Mouse (Mus musculus) lung, embryonic 15.5 days (tissue): Measurements from ENCODE around the gene Pappa. TPM values are rescaled to one million over a fixed set of nuclear protein-coding genes. Genes with fewer than 3 reads are reported as not detected.

Source experiments
- ATAC-seq: fragments of 200-750 bp; cut with Nextera tagmentation; 2 replicates; pipeline ENCODE4 v1.8.0; 2017; ENCODE audit warnings: moderate number of reproducible peaks, borderline replicate concordance; ENCODE audit not compliant: low FRiP score, low TSS enrichment; ENCODE audit errors: extremely low read depth
- H3K27ac ChIP-seq: fragments of 300-500 bp; sonication (generic); 2 replicates; pipeline ENCODE4 v1.5.1; 2015; ENCODE audit warnings: moderate library complexity, mild to moderate bottlenecking, inconsistent platforms
- H3K27me3 ChIP-seq: fragments of 300-500 bp; sonication (generic); 2 replicates; pipeline ENCODE4 v1.6.1; 2015; ENCODE audit warnings: inconsistent platforms
- H3K36me3 ChIP-seq: fragments of 300-500 bp; sonication (generic); 2 replicates; pipeline ENCODE4 v1.6.1; 2015; ENCODE audit warnings: inconsistent platforms
- H3K4me1 ChIP-seq: fragments of 300-500 bp; sonication (generic); 2 replicates; pipeline ENCODE4 v1.6.1; 2015; ENCODE audit warnings: inconsistent platforms
- H3K4me2 ChIP-seq: fragments of 300-500 bp; sonication (generic); 2 replicates; pipeline ENCODE4 v1.6.1; 2015; ENCODE audit warnings: inconsistent platforms, mild to moderate bottlenecking, moderate library complexity
- H3K4me3 ChIP-seq: fragments of 300-500 bp; sonication (generic); 2 replicates; pipeline ENCODE4 v1.5.1; 2015; ENCODE audit warnings: mild to moderate bottlenecking, inconsistent platforms
- H3K9ac ChIP-seq: fragments of 300-500 bp; sonication (generic); 2 replicates; pipeline ENCODE4 v1.6.1; 2015; ENCODE audit warnings: inconsistent platforms
- H3K9me3 ChIP-seq: fragments of 300-500 bp; sonication (generic); 2 replicates; pipeline ENCODE4 v1.6.1; 2016; ENCODE audit warnings: inconsistent platforms
- WGBS: fragments of 180-500 bp; shearing (Covaris S2); methylation state at CpG from one replicate; pipeline ENCODE4 v1.1.7; 2015; 5-methylcytosine and 5-hydroxymethylcytosine counted together
- polyA plus RNA-seq: library from polyadenylated mRNA; unstranded; fragments of >200 nt; fragmentation: Nextera tagmentation; extraction: Ambion mirVana; gene quantifications from 2 replicates; pipeline ENCODE4 v1.2.1, GENCODE M21; 2015

Gene Pappa
- polyA plus RNA-seq, 1 experiment from 2014 or later, result 1.4 TPM

GRCm38 (mm10) chr4:65372731-65373130, 248.8 kb downstream of the Pappa start:
- ATAC-seq, result no peak

GRCm38 (mm10) chr4:65373841-65374240, 249.9 kb downstream of the Pappa start:
- WGBS, result 69% methylated on average over 1 of the region's 1 CpGs

More at GRCm38 (mm10) chr4:65372731-65373130, 248.8 kb downstream of the Pappa start:
- no peaks in the 10 kb centered on the region for H3K4me1 ChIP-seq
- no peak overlapping the region for H3K9ac ChIP-seq
- H3K4me2 ChIP-seq, result no peak overlapping the region
- no peaks in the 10 kb centered on the region for H3K27me3 ChIP-seq
- H3K4me3 ChIP-seq, result no peak overlapping the region
- no peaks in the 10 kb centered on the region for H3K9me3 ChIP-seq
- WGBS, result 64% methylated on average over 3 of the region's 3 CpGs
- H3K27ac ChIP-seq, result no peak overlapping the region
- H3K36me3 ChIP-seq, result no peaks in the 10 kb centered on the region

GRCm38 (mm10) chr4:65376571-65376970, 252.6 kb downstream of the Pappa start:
- no peaks in the 10 kb centered on the region for H3K9me3 ChIP-seq
- no peak for ATAC-seq
- no peak overlapping the region for H3K4me2 ChIP-seq
- no peaks in the 10 kb centered on the region for H3K27me3 ChIP-seq
- no peak overlapping the region for H3K27ac ChIP-seq
- H3K4me3 ChIP-seq, result no peak overlapping the region
- WGBS, result 88% methylated on average over 2 of the region's 2 CpGs
- no peaks in the 10 kb centered on the region for H3K36me3 ChIP-seq
- H3K9ac ChIP-seq, result no peak overlapping the region
- no peaks in the 10 kb centered on the region for H3K4me1 ChIP-seq

More at GRCm38 (mm10) chr4:65373841-65374240, 249.9 kb downstream of the Pappa start:
- H3K9ac ChIP-seq, result no peak overlapping the region
- H3K27ac ChIP-seq, result no peak overlapping the region
- H3K4me2 ChIP-seq, result no peak overlapping the region
- no peaks in the 10 kb centered on the region for H3K9me3 ChIP-seq
- no peaks in the 10 kb centered on the region for H3K27me3 ChIP-seq
- no peaks in the 10 kb centered on the region for H3K36me3 ChIP-seq
- H3K4me3 ChIP-seq, result no peak overlapping the region
- no peaks in the 10 kb centered on the region for H3K4me1 ChIP-seq
- no peak for ATAC-seq

- no peaks in the 10 kb centered on the region for H3K36me3 ChIP-seq
- H3K27me3 ChIP-seq, result no peaks in the 10 kb centered on the region
- H3K27ac ChIP-seq, result no peak overlapping the region
- no peak overlapping the region for H3K9ac ChIP-seq
- 85% methylated on average over 4 of the region's 4 CpGs for WGBS
- ATAC-seq, result no peak
- no peak overlapping the region for H3K4me3 ChIP-seq
- H3K4me2 ChIP-seq, result no peak overlapping the region
- no peaks in the 10 kb centered on the region for H3K9me3 ChIP-seq
- H3K4me1 ChIP-seq, result no peaks in the 10 kb centered on the region
Measured at GRCm38 (mm10) chr4:65379461-65379860, 255.5 kb downstream of the Pappa start.

- no peaks in the 10 kb centered on the region for H3K27me3 ChIP-seq
- H3K27ac ChIP-seq, result no peak overlapping the region
- no peak overlapping the region for H3K9ac ChIP-seq
- no peak overlapping the region for H3K4me2 ChIP-seq
- no peak overlapping the region for H3K4me3 ChIP-seq
- no peaks in the 10 kb centered on the region for H3K36me3 ChIP-seq
- H3K4me1 ChIP-seq, result no peaks in the 10 kb centered on the region
- H3K9me3 ChIP-seq, result no peaks in the 10 kb centered on the region
- no peak for ATAC-seq
- 77% methylated on average over 4 of the region's 4 CpGs for WGBS
Measured at GRCm38 (mm10) chr4:65383070-65383469, 259.1 kb downstream of the Pappa start.

GRCm38 (mm10) chr4:65391001-65391400, 267.0 kb downstream of the Pappa start:
- ATAC-seq, result no peak
- no peak overlapping the region for H3K27ac ChIP-seq
- WGBS, result 62% methylated on average over 4 of the region's 4 CpGs
- no peak overlapping the region for H3K4me2 ChIP-seq
- H3K4me1 ChIP-seq, result 0 out of 2 replicates have a peak, but pooled peaks cover 7% of the 10 kb centered on the region
- no peaks in the 10 kb centered on the region for H3K27me3 ChIP-seq
- no peaks in the 10 kb centered on the region for H3K36me3 ChIP-seq
- no peak overlapping the region for H3K4me3 ChIP-seq
- H3K9me3 ChIP-seq, result no peaks in the 10 kb centered on the region
- no peak overlapping the region for H3K9ac ChIP-seq

GRCm38 (mm10) chr4:65396806-65397205, 272.8 kb downstream of the Pappa start:
- Histone ChIP-seq H3K4me1 (0 out of 2 replicates have a peak, but pooled peaks cover 2% of the 10 kb centered on the region), H3K36me3 (no peaks in the 10 kb centered on the region), H3K27ac (no peak overlapping the region), H3K9ac (no peak overlapping the region), H3K4me3 (no peak overlapping the region), H3K9me3 (no peaks in the 10 kb centered on the region), H3K4me2 (no peak overlapping the region), H3K27me3 (no peaks in the 10 kb centered on the region)
- WGBS, result 62% methylated on average over 3 of the region's 3 CpGs
- ATAC-seq, result no peak

- Histone ChIP-seq H3K4me2 (no peak overlapping the region), H3K4me3 (no peak overlapping the region), H3K36me3 (no peaks in the 10 kb centered on the region), H3K27ac (no peak overlapping the region), H3K9me3 (no peaks in the 10 kb centered on the region), H3K27me3 (no peaks in the 10 kb centered on the region), H3K4me1 (no peaks in the 10 kb centered on the region), H3K9ac (no peak overlapping the region)
- 72% methylated on average over 4 of the region's 4 CpGs for WGBS
- no peak for ATAC-seq
Measured at GRCm38 (mm10) chr4:65399457-65399856, 275.5 kb downstream of the Pappa start.

- Histone ChIP-seq H3K9ac (no peak overlapping the region), H3K4me3 (no peak overlapping the region), H3K27me3 (no peaks in the 10 kb centered on the region), H3K9me3 (no peaks in the 10 kb centered on the region), H3K27ac (no peak overlapping the region), H3K4me1 (no peaks in the 10 kb centered on the region), H3K4me2 (no peak overlapping the region), H3K36me3 (no peaks in the 10 kb centered on the region)
- no peak for ATAC-seq
- 72% methylated on average over 5 of the region's 5 CpGs for WGBS
Measured at GRCm38 (mm10) chr4:65402286-65402685, 278.3 kb downstream of the Pappa start.

GRCm38 (mm10) chr4:65402836-65403634, 279.1 kb downstream of the Pappa start:
- no peaks in the 10 kb centered on the region for H3K36me3 ChIP-seq
- H3K4me1 ChIP-seq, result no peaks in the 10 kb centered on the region
- no peak overlapping the region for H3K4me2 ChIP-seq
- peak; percentile 84 for ATAC-seq
- H3K9me3 ChIP-seq, result no peaks in the 10 kb centered on the region
- no peak overlapping the region for H3K9ac ChIP-seq
- no peak overlapping the region for H3K27ac ChIP-seq
- no peak overlapping the region for H3K4me3 ChIP-seq
- H3K27me3 ChIP-seq, result no peaks in the 10 kb centered on the region
- 49% methylated on average over 6 of the region's 6 CpGs for WGBS
